Mouse (Mus musculus): ENCODE measurements around the gene Rab40c. TPM values are rescaled to one million over a fixed set of nuclear protein-coding genes. Genes with fewer than 3 reads are reported as not detected.

Gene Rab40c
- polyA plus RNA-seq, 1 experiment from 2014 or later: 29.8 TPM

GRCm38 (mm10) chr17:25832436-25833290, 86.9 kb downstream of the Rab40c start:
- no peaks in the 10 kb centered on the region for H3K9me3 ChIP-seq (replicated peaks)
- H3K27ac ChIP-seq (replicated peaks): peak overlapping the region; percentile 96
- WGBS: under 1% methylated on average over 73 of the region's 77 CpGs
- H3K36me3 ChIP-seq: peaks cover 57% of the 10 kb centered on the region
- peak overlapping the region; percentile 89 for H3K4me3 ChIP-seq
- H3K27me3 ChIP-seq (ENCODE audit: low read depth, poor library complexity, severe bottlenecking): no peaks in the 10 kb centered on the region
- H3K4me1 ChIP-seq: peaks cover 92% of the 10 kb centered on the region
- DNase-seq (ENCODE audit: low spot score): peak; percentile 100

Other genes starting within 250 kb of the Rab40c start
- 0.51 and 0.77 TPM in 2 replicates for gene Gng13, start 202.6 kb downstream of the Rab40c start, polyA plus RNA-seq (2016; fragmentation: Nextera tagmentation; extraction: Ambion mirVana)
- gene Chtf18, start 192.3 kb downstream of the Rab40c start, polyA plus RNA-seq (2016; fragmentation: Nextera tagmentation; extraction: Ambion mirVana): 55.9 and 58.9 TPM in 2 replicates
- 22.5 and 24.7 TPM in 2 replicates for gene Rpusd1, start 192.1 kb downstream of the Rab40c start, polyA plus RNA-seq (2016; fragmentation: Nextera tagmentation; extraction: Ambion mirVana)
- gene Mslnl, start 183.7 kb downstream of the Rab40c start, polyA plus RNA-seq (2016; fragmentation: Nextera tagmentation; extraction: Ambion mirVana): not detected in 2 replicates
- 0.16 TPM in 1 of 2 replicates, not detected in the other for gene Msln, start 165.3 kb downstream of the Rab40c start, polyA plus RNA-seq (2016; fragmentation: Nextera tagmentation; extraction: Ambion mirVana)
- 28.1 and 29.5 TPM in 2 replicates for gene Narfl, start 146.0 kb downstream of the Rab40c start, polyA plus RNA-seq (2016; fragmentation: Nextera tagmentation; extraction: Ambion mirVana)
- 75.8 and 103 TPM in 2 replicates for gene Haghl, start 134.1 kb downstream of the Rab40c start, polyA plus RNA-seq (2016; fragmentation: Nextera tagmentation; extraction: Ambion mirVana)
- gene Ccdc78, start 133.1 kb downstream of the Rab40c start, polyA plus RNA-seq (2016; fragmentation: Nextera tagmentation; extraction: Ambion mirVana): 0.79 and 1.2 TPM in 2 replicates
- gene Fam173a, start 126.8 kb downstream of the Rab40c start, polyA plus RNA-seq (2016; fragmentation: Nextera tagmentation; extraction: Ambion mirVana): 71.8 and 88.0 TPM in 2 replicates
- gene AC134908.4, start 124.1 kb downstream of the Rab40c start, polyA plus RNA-seq (2016; fragmentation: Nextera tagmentation; extraction: Ambion mirVana): 2.9 TPM in 1 of 2 replicates, not detected in the other
- gene Metrn, start 122.6 kb downstream of the Rab40c start, polyA plus RNA-seq (2016; fragmentation: Nextera tagmentation; extraction: Ambion mirVana): 174 and 205 TPM in 2 replicates
- gene Fbxl16, start 110.6 kb downstream of the Rab40c start, polyA plus RNA-seq (2016; fragmentation: Nextera tagmentation; extraction: Ambion mirVana): 9.3 and 12.4 TPM in 2 replicates
- gene Wdr24, start 96.1 kb downstream of the Rab40c start, polyA plus RNA-seq (2016; fragmentation: Nextera tagmentation; extraction: Ambion mirVana): 31.7 and 32.2 TPM in 2 replicates
- 58.7 and 68.4 TPM in 2 replicates for gene Jmjd8, start 90.9 kb downstream of the Rab40c start, polyA plus RNA-seq (2016; fragmentation: Nextera tagmentation; extraction: Ambion mirVana)
- 381 and 403 TPM in 2 replicates for gene Stub1, start 86.3 kb downstream of the Rab40c start, polyA plus RNA-seq (2016; fragmentation: Nextera tagmentation; extraction: Ambion mirVana)
- 1.7 and 2.7 TPM in 2 replicates for gene Rhbdl1, start 82.4 kb downstream of the Rab40c start, polyA plus RNA-seq (2016; fragmentation: Nextera tagmentation; extraction: Ambion mirVana)
- 1.7 and 2.2 TPM in 2 replicates for gene Gm20683, start 78.0 kb downstream of the Rab40c start, polyA plus RNA-seq (2016; fragmentation: Nextera tagmentation; extraction: Ambion mirVana)
- 23.9 and 25.2 TPM in 2 replicates for gene Rhot2, start 74.9 kb downstream of the Rab40c start, polyA plus RNA-seq (2016; fragmentation: Nextera tagmentation; extraction: Ambion mirVana)
- gene Wdr90, start 58.2 kb downstream of the Rab40c start, polyA plus RNA-seq (2016; fragmentation: Nextera tagmentation; extraction: Ambion mirVana): 53.4 and 53.9 TPM in 2 replicates
- gene Mcrip2, start 51.0 kb downstream of the Rab40c start, polyA plus RNA-seq (2016; fragmentation: Nextera tagmentation; extraction: Ambion mirVana): 9.9 and 17.1 TPM in 2 replicates
- 74.3 and 80.4 TPM in 2 replicates for gene Mettl26, start 44.7 kb downstream of the Rab40c start, polyA plus RNA-seq (2016; fragmentation: Nextera tagmentation; extraction: Ambion mirVana)
- gene Wfikkn1, start 38.9 kb downstream of the Rab40c start, polyA plus RNA-seq (2016; fragmentation: Nextera tagmentation; extraction: Ambion mirVana): 6.1 and 19.7 TPM in 2 replicates
- gene Pigq, start 25.2 kb upstream of the Rab40c start, polyA plus RNA-seq (2016; fragmentation: Nextera tagmentation; extraction: Ambion mirVana): 64.8 and 67.8 TPM in 2 replicates
- gene Nhlrc4, start 25.2 kb upstream of the Rab40c start, polyA plus RNA-seq (2016; fragmentation: Nextera tagmentation; extraction: Ambion mirVana): 0.34 TPM in 1 of 2 replicates, not detected in the other
- gene A930017K11Rik, start 32.8 kb upstream of the Rab40c start, polyA plus RNA-seq (2016; fragmentation: Nextera tagmentation; extraction: Ambion mirVana): 0.06 and 0.19 TPM in 2 replicates
- 27.6 and 29.5 TPM in 2 replicates for gene Capn15, start 66.1 kb upstream of the Rab40c start, polyA plus RNA-seq (2016; fragmentation: Nextera tagmentation; extraction: Ambion mirVana)
- 20.6 and 26.9 TPM in 2 replicates for gene Rab11fip3, start 149.8 kb upstream of the Rab40c start, polyA plus RNA-seq (2016; fragmentation: Nextera tagmentation; extraction: Ambion mirVana)
- gene Decr2, start 170.6 kb upstream of the Rab40c start, polyA plus RNA-seq (2016; fragmentation: Nextera tagmentation; extraction: Ambion mirVana): 27.8 and 28.2 TPM in 2 replicates
- 87.4 and 106 TPM in 2 replicates for gene Nme4, start 175.9 kb upstream of the Rab40c start, polyA plus RNA-seq (2016; fragmentation: Nextera tagmentation; extraction: Ambion mirVana)
- gene Tmem8, start 193.6 kb upstream of the Rab40c start, polyA plus RNA-seq (2016; fragmentation: Nextera tagmentation; extraction: Ambion mirVana): 1.6 and 2.0 TPM in 2 replicates
- 301 and 332 TPM in 2 replicates for gene Mrpl28, start 203.8 kb upstream of the Rab40c start, polyA plus RNA-seq (2016; fragmentation: Nextera tagmentation; extraction: Ambion mirVana)
- gene Axin1, start 219.0 kb upstream of the Rab40c start, polyA plus RNA-seq (2016; fragmentation: Nextera tagmentation; extraction: Ambion mirVana): 9.9 and 10.0 TPM in 2 replicates

Measured in midbrain, embryonic 10.5 days (tissue).